Mouse (Mus musculus): ENCODE data around the gene Cbr4.

Gene Cbr4

DNA sequence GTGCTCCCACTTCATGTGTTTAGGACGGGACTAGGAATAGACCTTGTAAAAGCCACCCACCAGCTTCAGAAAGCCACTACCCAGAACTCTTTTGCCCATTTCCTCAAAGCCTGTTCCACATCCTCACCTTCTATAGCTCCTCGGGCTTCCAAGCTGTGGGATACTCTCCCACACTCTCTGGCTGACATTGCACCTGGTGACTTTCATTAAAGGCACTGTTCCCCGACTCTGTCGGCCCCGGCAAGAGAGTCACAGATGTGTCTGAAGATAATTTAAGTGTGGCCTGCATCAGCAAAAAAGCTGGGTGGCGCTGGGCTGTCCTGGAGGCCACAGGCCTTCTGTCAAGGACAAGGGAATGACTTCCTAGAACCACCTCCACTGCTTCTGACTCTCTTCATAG lies 64.7 kb downstream of the Cbr4 start:
- DNase-seq = no peak

DNA sequence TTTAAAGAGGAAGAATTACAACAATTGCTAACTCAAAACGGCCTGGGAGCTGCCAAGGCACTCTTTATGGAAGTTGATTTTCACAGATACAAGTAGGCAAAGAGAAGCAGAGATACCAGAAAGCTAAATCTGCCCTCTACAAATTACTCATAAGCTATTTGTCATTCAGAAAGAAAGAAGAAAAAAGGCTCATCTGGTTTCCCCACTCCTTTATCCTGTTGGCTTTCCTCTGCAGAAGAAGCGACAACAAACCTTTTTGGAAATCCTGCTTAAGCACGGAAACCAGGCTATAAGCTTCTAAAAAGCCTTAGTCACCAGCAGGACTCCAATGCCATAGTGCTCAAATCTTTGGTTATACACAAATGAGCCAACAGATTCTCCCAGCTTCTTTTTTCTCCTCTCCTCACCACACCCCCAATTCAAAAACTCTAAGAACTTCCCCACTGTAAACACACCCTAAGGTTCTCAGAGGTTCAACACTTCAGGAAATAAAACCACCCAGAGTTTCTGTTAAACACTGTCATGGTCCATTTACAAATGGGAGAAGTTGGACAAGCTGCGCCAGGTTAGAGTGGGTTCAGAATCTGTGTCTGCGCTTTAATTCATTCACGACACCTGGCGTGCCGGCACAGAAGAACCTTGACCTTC lies 65.3 kb downstream of the Cbr4 start:
- no peak for DNase-seq

DNA sequence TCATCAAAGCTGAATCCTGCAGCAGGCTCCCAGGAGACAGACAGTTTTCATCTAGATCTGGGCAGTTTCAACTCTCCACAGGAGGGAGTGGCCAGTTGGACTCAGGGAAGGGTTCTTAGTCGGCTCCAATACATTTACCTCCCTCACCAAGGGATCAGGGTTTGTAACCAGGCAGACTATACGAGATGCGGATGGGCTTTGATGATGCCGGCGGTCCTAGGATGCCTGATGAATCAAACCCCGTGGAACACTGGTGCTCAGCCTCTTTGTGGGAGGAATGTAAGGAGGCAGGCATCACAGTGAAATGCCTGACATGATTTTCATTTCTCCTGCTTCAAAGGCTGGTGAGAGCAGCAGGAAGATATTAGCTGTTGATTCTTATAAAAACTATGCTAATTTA lies 67.8 kb downstream of the Cbr4 start:
- DNase-seq = no peak

DNA sequence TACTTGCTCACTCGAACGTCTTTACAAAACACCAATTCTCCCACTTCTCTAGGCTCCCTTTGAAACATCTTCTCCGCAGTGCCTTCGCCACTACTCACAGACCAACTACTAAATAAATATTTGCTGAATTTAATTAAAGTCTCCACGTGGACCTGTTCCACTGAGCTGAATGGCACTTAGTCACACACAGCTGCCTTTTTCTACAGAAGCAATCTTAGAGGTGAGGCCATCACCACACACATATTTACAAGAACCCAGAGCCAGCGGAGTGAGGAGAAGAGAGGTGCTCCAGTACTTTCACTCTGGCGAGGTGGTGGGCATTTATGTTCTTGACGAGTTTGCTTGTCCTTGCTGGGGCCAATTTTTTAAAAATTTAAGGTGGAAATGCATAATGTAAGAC lies 68.7 kb downstream of the Cbr4 start:
- DNase-seq = no peak

Measured in kidney, postnatal 25 days (tissue).